Mouse (Mus musculus) layer of hippocampus, postnatal 36 days (tissue): ENCODE results near the gene Hinfp. TPM values are rescaled to one million over a fixed set of nuclear protein-coding genes. Genes with fewer than 3 reads are reported as not detected.
A peak's percentile ranks its signal among the peaks of the same experiment; 100 is the strongest.
"Not testable (repeated sequence)": the region's sequence is repeated elsewhere in the genome, so short reads cannot be mapped to it uniquely, and the experiment has no call there.

Source experiments
- DNase-seq, 2 experiments: peaks; one replicate each; pipeline ENCODE4 v3.0.0; 2022
- total RNA-seq, 2 experiments: library from RNA; stranded (reverse); gene quantifications; 2 replicates each; pipeline ENCODE4 v1.2.3; 2021

Gene Hinfp
- total RNA-seq, 2 experiments from 2014 or later, result 27.4 to 30.1 TPM

DNA sequence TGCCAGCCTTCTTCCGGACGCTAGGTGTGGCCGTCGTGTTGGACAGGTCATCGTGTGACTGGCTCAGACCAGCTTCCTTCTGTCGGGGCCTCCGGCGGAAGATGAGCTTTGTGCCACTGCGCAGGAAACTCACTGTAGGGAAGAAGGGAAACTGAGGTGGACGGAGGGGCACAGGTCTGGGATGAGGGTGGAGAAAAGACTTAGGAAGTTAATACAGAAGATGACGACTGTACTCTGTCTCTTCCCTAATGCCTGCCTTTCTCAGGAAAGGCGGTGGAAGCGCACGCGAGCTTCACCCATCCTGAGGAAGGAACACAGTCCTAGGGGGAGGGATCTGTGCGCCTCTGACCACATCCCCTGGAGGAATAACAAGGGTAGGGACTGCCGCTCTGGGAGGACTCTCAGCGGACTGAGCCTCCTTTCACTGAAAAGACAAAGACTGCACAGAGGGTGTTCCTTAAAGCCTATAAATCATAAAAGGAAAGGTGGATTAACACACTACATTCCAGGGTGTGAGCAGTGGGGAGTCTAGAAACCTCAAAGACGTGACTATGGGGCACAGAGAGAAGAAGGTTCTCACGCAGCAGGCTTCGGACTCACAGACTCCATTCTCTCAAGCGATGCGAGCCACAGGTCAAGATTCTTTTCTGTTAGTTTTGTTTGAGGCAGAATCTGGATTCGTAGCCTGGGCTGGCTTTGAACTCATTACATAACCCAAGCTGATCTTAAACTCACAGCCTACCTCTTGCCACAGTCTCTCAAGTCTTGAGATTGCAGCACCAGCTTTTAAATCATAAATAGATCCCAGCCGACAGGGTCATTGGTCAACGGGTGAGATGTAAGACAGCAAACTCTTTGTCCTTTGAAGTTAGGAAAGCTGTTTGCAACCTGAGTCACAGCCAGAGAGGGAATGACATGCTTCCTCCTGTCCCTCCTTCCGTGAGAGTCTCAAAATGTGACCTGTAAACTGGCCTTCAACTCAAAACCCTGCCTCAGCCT, 6.0 kb upstream of the Hinfp start:
- no peak for DNase-seq

DNA sequence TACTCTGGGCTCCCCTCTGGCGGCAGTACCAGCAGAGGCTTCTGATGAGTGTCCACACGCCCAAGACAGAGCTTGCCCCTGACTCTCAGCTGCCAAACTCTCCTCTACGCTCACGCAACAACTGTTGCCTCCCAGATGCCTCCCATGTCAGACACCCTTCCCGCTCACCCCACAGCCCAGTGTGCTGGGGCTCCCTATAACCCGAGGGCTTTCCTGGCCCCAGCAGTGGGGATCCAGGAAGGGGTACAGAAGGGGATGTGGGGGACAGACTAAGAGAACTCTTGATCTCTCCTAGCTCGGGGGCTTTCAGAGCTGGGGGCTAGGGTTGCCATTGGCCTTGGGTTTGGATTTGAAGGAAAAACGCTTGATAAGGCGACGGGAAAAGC, 5.3 kb upstream of the Hinfp start:
- DNase-seq, result no peak

DNA sequence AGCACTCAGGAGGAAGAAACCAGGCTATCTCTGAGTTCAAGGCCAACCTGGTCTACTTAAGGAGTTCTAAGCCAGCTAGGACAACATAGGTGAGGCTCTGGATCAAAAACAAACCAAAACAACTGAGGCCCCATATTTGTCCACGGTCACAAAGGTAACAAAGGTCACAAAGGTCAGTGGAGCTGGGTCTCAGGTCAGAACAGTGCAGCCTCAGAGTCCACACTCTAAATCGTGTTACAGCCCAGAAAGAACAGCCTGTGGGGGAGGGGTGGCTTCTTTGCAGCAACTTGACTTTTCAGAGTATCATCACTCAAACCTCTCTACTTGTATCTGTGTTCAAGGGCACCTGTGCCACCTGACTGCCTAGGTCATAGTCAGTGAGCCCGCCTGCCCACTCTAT, 4.3 kb upstream of the Hinfp start:
- DNase-seq, result no peak

DNA sequence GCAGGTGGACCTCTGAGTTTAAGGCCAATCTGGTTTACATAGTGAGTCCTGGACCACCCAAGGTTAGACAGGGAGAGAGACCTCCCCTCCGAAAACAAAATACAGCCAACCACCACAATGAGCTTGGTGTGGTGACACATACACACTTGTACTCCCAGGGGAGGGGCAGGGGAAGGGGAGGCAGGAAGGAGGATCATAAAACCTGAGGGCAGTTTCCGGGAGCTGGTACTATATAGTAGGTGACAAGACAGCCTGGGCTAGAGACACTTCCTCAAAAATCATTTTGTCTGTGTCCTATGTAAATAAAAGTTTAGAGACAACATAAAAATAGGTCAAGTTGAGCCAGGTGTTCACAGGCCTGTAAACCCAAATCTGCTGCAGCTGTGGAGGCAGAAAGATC, 1.8 kb upstream of the Hinfp start:
- DNase-seq, result no peak

DNA sequence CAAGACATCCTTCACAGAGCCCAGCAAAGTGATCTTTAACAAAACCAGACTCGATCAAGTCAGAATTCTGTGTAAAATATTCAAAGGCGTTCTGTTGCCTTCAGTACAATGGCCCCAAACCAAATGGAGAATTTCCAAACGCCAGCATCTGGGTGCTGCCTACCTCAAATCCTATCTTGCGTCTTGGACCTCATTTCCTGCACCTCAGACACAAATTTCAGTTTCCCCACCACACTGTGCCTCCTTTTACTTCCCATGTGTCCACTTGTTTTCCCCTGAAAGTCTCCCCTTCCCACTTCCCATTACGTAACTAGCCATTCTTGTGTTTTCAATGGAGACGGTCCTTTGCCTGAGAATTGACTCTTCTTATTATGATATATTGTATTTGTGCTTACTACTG, 1.1 kb upstream of the Hinfp start:
- no peak for DNase-seq

DNA sequence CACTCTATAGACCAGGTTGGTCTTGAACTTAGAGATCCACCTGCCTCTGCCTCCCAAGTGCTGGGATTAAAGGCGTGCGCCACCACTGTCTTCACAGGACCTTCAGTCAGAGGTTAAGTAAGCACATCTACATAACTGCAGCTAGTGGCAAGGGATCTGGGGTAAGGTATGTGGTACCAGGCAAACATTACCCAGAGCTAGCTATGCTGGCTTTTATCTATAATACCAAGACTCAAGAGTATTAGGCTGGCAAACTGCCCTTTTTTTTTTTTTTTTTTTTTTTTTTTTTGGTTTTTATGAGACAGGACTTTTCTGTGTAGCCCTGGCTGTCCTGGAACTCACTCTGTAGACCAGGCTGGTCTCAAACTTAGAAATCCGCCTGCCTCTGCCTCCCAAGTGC, 5.5 kb downstream of the Hinfp start:
- not testable (repeated sequence) for DNase-seq

DNA sequence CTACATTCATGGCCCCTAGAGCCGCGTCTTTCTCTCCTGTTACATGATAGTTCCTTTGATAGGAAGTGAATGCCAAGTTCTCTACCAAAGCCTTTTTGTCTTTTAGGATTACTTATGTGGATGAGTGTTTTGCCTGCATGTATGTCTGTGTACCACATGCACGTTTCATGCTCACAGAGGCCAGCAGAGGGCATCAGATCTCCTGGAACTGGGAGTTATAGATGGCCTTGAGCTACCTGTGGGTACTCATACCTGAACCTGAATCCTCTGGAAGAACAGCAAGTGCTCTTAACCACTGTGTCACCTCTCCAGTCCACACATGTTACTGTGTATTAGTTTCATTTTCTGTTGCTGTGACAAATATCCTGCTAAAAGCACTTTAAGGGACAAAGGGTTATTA, 13.0 kb downstream of the Hinfp start:
- no peak for DNase-seq

DNA sequence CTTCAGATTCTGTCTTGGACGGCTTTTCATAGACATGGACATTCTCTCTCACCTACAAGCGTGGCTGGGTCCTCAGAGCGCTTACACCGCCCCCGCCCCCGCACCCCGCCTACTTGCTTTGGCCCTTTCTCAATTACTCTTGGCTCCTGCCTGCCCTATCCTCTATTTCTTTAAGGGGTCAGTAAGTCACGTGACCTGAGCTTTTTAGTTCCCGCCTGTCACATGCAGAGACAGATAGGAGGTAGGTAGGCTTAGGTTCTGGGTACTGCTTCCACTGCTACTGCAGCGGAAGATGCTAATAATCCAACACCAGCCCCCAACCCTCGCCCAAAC, 16.5 kb downstream of the Hinfp start:
- no peak for DNase-seq

DNA sequence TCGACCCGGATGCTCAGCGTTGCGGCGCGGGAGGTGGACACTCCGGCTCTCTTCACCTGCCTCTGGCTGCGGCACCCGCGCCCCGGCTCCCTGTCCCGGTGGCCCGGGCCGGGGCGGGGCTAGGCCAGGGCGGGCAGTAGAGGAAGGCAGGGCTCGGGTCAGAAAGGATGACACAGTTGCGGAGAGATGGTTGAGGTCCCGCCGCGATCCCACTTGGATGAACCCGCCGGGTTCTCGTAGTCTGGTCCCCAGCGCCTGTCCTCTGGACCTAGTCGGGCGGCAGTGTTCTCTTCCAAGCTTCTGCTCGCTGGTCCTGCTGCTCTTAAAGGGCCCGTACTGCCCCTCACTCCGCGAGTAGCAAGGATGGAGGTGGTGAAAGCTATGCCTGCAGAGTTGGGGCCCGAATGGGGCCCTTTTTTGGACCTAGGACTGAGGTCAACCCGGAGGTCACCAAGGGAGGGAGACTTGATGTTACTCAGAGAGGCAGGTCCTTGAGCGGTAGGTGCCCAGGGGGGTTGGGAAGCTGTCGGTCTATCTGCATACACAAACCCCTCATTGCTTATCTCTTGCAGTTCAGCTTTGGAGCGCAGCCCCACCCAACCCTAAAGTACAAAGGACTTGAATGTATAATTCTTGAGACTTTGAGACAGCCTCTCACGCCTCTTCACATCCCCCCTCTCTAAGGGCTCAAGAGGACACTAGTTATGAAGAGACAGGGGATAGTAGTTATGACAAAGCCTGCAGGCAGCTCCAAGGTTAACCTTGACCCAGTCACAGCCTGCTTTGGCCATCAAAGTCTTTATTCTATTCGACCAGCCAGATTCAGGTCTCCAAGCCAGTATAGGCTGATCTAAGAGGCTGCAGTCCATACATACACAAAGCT, 17.2 kb downstream of the Hinfp start, which contains the start of gene Abcg4:
Gene Abcg4 (minus strand): TSS at position 540 of the 883 bp plus-strand sequence.
- DNase-seq, result peak; percentile 53 to 57

DNA sequence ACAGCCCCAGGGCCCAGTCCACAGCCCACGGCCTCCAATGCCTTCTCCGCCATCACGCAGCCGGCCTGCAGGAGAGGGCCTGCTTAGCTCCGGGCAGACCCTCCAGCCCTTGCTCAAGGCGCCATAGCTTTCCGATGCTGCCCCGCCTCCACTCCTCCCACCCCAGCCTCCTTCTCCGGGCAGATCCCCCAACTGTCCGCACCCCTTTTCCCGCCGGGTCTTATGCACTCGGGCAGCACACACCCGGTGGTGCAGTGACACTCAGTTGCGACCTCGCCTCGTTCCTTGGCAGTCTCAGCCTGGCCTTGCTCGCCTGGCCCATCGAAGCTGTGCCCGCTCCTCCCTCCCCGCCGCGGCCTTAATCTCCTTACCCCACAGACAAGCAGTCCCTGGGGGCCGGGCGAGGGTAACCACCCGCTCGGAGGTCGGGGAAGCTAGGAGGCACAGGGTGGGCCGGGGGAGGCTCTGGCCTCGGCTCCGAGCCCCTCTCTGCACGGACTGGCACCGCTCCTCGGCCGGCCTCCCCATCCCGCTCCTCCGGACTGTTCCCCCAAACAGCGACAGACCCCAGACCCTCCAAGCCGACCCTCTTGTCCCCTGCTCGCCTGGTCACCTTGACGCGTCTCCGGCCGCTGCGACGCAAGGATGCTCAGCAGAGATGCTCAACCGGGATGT, 17.9 kb downstream of the Hinfp start:
- peak in 1 of 2 experiments; percentile 28 for DNase-seq

DNA sequence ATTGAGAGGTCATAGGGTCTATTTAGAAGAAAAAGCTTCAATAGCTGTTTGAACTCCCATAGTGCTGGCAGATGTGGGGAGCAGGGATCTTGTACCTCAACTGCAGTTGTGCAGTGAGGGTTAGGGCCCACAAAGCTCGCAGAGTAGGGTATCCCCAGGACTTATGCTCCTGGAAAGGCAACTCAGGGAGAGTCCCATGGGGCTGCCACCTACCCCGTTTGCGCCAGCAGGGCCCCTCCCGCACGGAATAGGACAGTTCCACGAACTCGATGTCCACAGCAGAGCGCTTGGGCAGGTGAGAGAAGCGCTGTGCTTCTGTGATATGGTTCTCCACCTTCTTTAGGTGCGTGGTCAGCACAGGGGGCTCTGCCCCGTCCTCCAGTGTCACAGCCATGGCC, 18.5 kb downstream of the Hinfp start:
- DNase-seq, result no peak

DNA sequence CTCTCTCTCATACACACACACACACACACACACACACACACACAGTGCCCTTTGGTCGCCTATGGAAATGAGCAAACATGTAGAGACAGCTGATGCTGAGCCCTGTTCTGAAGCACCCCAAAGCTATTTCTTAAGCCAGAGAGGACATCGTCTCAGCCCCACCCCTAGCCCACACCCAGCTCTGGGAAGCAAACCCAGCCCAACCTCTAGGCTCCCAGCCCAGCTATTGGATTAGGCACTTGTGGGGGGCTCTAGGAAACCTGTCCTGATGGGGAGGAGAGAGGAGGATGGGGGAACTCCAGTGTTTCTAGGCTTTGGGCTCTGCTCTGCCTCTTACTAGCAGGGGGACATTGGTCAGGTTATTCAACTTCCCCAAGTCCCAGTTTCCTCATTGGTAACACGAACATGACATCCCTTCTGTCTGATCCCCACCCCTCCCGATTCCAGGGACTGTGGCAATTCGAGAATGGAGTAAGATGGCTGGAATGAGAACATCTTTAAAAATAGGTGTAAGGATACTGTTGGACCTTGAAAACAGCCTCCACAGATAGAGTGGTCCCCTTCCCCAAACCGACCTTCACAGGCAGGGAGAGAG, 19.1 kb downstream of the Hinfp start:
- no peak for DNase-seq

DNA sequence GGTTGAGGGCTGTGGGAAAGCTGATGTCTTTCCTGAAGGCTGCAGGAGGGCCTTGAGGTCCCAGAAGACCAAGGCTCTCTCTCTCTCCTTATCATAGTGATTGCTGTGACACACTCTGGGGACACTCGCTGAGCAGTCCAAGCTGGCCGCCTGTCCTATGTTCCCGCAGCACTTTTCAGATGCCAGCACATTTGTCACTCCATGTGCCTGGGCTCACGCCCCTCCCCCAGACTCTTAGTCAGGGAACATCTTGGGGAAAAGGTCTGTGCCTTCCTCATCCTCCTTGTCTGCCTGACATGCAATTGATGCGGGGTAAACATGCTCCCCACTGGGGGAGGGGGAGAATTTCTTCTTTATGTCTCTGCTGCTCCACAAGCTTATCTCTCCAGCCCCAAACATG, 22.3 kb downstream of the Hinfp start:
- no peak for DNase-seq

DNA sequence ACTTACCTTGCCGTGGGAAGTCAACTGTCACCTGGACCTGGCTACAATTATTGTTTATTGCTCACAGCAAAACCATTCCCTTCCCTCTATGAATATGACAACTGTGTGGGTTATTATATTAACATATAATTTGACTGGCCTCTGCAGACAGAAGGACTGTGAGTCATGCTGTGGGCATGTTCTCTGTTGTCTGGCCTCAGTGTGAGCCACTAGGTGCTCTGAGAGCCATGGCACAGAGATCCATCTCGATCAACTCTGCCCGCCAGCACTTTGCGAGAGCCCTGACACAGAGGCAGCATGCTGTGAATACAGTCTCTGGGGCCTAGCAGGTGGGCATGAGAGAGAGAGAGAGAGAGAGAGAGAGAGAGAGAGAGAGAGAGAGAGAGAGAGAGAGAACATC, 35.5 kb downstream of the Hinfp start:
- no peak for DNase-seq

DNA sequence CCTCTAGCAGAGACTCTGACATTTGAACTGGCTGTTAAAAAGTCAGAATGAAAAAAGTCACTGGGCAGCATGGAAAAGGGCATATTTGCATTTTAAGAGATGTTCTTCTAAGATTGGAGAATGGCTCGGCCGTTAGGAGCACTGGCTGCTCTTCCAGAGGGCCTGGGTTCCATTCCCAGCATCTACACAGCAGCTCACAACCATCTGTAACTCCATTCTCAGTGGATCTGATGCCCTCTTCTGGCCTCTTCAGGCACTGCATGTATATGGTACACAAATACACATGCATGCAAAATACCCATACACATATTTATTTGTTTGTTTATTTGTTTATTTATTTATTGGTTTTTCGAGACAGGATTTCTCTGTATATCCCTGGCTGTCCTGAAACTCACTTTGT, 36.4 kb downstream of the Hinfp start:
- DNase-seq, result no peak

DNA sequence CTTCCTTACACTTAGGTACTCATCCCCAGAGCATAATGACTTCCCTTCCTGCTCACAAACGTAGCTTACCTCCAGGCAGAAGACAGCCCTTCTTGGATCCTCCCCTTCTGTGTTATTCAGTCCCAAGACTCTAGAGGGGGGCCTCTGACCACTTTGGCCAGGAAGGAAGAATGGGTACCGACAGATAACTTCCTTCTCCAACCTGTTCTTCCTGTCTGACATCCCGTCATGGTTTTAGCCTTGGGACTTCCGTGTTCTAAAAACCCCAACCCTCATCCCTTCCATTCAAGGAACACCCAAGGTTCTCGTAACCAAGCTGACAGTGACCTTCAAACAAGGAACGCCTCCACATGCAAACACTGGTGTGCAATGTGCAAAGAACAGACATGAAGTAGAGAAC, 37.0 kb downstream of the Hinfp start, which contains the start of gene Nlrx1:
Gene Nlrx1 (minus strand): TSS at position 168 of the 400 bp plus-strand sequence.
- DNase-seq, result no peak

DNA sequence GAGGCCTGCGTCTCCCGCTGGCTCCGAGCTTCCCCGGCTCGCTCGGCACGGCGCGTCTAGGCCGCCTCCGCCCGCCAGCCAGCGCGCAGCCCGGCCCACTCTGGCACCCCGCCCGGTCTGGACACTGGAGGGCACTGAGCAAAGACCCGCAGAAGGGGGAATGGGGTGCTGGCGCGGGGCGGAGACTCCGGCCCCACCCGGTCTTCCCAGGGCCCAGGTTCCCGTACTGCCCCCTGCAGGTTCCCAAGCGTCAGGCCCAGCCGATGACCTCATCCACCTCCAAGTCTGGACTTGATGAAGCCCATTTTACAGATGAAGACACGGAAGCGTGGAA, 37.5 kb downstream of the Hinfp start:
- peak; percentile 78 to 84 for DNase-seq

DNA sequence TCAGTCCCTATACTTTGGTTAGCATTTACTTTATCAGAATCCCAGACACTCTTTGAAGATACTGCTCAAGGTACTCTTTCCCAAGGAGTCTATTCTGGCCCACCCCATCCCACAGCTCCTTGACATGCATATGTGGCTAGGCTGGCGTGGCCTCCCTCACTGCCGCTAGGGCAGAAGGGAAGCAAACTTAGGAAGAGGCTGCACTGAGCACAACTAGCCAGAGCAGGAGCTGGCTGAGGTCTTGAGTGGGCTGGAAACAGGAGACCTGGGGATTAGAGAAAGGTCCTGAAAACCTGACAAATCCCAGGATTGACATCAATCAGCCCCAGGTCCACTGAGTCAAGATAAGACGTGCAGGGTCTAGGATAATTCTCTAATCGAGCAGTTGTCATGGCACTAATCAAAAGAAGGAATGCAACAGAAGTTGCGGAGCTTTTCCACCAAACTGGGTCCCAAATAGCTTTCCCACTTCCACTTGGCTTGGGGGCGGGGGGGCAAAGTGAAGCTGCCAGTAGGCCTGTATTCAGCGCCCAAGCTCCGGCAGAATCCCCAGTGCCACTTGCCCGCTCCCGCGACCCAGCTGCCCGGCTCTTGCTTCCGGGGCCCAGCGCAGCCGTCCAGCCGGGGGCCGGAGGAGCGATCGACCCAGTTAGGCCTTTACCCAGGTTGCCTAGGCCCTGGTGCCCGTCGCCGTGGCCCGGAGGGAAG, 38.0 kb downstream of the Hinfp start:
- DNase-seq, result no peak

DNA sequence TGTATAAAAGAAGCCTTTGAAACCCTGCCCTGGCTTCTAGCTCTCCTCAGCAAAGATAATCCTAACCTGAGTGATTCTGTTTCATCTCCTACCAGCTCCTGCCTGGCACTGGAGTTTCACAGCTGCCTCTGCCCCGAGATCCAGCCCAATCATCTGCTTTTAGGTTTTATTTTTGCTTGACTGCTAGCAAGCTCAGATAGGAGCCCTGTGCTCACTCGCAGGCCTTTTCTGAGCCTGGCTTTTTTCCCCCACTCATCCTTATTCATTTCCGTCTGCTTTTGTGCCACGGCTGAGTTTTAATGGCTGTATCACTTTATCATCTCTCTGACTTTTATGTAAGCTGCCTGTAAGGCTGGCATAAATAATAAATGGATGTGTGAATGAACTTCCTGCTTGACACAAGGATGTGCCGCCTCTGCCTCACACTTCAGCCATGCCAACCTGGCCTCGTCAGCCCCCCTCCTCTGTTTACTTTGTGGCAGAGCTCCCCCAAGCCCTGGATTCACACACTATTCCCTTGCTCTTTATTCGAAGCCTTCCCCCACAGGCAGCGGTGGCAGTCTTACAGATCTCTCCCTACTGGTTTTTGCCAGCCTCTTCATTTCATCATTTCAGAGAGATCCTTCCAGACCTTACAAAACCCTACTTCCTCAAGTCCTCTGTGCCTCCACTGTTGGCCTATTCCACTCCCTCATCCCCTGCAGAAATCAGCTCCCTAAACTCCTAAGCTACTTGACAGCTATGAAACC, 38.8 kb downstream of the Hinfp start:
- no peak for DNase-seq

DNA sequence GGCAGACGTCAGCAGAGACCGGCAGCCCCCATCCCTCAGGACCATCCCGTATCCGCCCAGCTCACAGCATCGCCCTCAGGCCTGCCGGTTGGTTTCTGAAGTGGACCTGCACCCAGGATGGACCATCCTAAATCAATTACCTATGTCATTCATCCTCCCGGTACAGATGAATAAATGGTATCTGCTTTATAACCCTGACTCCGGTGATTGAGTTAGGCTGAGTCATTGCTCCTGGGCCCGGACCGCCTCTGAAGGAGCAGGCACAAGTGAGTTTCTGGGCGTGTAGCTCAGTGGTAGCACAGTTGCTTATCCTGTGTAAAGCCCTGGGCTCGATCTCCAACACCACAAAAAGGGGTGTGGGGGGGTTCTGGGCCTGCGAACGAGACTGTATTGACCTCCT, 44.1 kb downstream of the Hinfp start:
- no peak for DNase-seq

DNA sequence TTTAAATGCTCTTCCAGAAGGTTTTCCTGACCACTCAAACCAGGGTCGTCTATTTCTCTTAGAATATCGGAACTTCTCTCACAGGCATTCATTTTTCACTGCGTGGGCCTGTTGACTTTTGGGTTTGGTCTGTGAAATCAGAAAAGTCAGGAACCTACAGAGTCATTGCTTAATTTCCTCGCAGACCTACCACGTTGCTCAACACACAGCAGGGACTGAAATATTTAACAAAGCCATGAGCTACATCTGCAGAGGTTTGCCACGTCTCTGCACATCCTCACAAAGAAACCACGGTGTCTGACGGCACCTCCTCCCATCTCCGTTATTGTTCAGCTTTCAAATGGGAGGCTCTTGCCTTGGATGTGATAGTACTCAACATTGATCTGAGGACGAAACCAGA, 46.5 kb downstream of the Hinfp start:
- DNase-seq, result no peak
